Comparison of ENCODE assay signal across 16 mouse cellular contexts in the genomic region with DNA sequence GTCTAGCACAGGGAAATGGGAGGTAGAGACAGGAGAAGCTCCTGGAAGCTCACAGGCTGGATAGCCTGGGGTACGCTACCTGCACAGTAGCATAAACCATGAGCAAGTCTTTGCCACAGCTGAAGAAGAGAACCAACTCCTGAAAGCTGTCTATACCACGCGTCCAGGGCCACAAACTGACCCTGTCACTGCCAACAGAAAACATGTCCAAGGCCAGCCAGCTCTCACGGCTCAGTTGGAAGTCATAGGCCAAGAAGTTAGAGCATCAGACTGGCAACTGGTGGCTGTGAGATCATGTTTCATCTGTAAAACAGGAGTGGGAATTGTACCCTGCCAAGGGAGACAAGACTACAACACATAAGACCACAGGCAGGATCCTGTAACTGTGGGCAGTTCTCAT. TPM values are rescaled to one million over a fixed set of nuclear protein-coding genes. Genes with fewer than 3 reads are reported as not detected.
DNase-seq lines count a peak whose midpoint lies in the region.
"Had no signal": no experiment of that assay in that cellular context is flagged by ENCODE, and none has a peak within 500 bp of the region (broad histone marks: within the 10 kb centered on the region; RNA-seq: fewer than 3 reads in every experiment).

No protein-coding gene starts in this region.

- intact Hi-C loops in gastrocnemius, postnatal 36 days (cut with DNase I), result loop anchor here (5.0 kb wide), 2 partner anchors 179 to 414 kb away; no protein-coding TSS in a partner anchor
- intact Hi-C loops in heart, postnatal 36 days (cut with DNase I), result loop anchor here (5.0 kb wide), 1 partner anchor 674 kb away; no protein-coding TSS in a partner anchor

- DNase-seq in gastrocnemius, adult 18-20 months (ENCODE audit: low spot score), result peak; percentile 57
- DNase-seq in gastrocnemius, postnatal 36 days, result no peak
- peak; percentile 32 to 45 for DNase-seq in gastrocnemius, adult 8-10 months (ENCODE audit: low spot score in 2 of 2)
- no peak for DNase-seq in gastrocnemius, postnatal 10 days
- peak; percentile 81 for DNase-seq in heart, adult 11 months
- DNase-seq in heart, postnatal 36 days, result no peak
- DNase-seq in skeletal muscle tissue, adult 2 months (ENCODE audit: low read depth, low spot score), result peak; percentile 73
- DNase-seq in thymus, adult 18-20 months, result no peak
- DNase-seq: adrenal gland, adult 8-10 months; adrenal gland, postnatal 14 days; cerebellum, adult 11 months; cerebellum, adult 18-20 months; cerebellum, adult 8-10 months; cerebellum, adult 9-11 months; cerebellum, postnatal 14 days; cerebellum, postnatal 36 days had no signal

RNA-seq across cellular contexts. Expression of gene Ercc6, which starts 20.3 kb away (rescaled TPM):
- 1 to 10 TPM; 3.9 to 4.2 TPM for total RNA-seq in gastrocnemius, adult 18-20 months (2021)
- total RNA-seq in gastrocnemius, postnatal 36 days (2021), result 1 to 10 TPM; 3.8 to 4.5 TPM
- total RNA-seq in gastrocnemius, adult 8-10 months (2022), result 1 to 10 TPM; 3.2 to 6.4 (median 4.6) TPM
- total RNA-seq in gastrocnemius, postnatal 10 days (2021), result 1 to 10 TPM; 5.8 to 8.8 TPM
- total RNA-seq in heart, postnatal 36 days (2021), result 1 to 10 TPM; 3.4 to 4.5 TPM

Comparison
In these comparisons a context has a peak if more than half of its experiments do, and no peak if none do; other contexts are left out.
1. DNase-seq: peak in gastrocnemius, adult 18-20 months (single experiment), gastrocnemius, adult 8-10 months (2 of 2), heart, adult 11 months (single experiment) and skeletal muscle tissue, adult 2 months (single experiment); none in gastrocnemius, postnatal 36 days (0 of 2), gastrocnemius, postnatal 10 days (single experiment), heart, postnatal 36 days (0 of 2) and thymus, adult 18-20 months (0 of 2).